Mouse (Mus musculus) G1E (cell line): ENCODE results near the gene AC124502.3.

ENCODE experiments used
- CTCF ChIP-seq: IDR thresholded peaks from 2 replicates; pipeline ENCODE4 v1.5.1; 2012; ENCODE audit warnings: low read depth, low read length, inconsistent platforms, mixed read lengths
- GATA1 ChIP-seq: IDR thresholded peaks from 2 replicates; pipeline ENCODE4 v1.6.1; 2012; ENCODE audit warnings: borderline replicate concordance, low read length, inconsistent platforms, mixed read lengths
- POLR2AphosphoS5 ChIP-seq: IDR thresholded peaks from 2 replicates; pipeline ENCODE4 v1.6.1; 2012; ENCODE audit warnings: low read depth, low read length, inconsistent platforms; ENCODE audit not compliant: insufficient replicate concordance
- TAL1 ChIP-seq: conservative IDR thresholded peaks from 2 replicates; pipeline ENCODE4 v1.6.1; 2012; ENCODE audit warnings: low read depth, low read length, inconsistent platforms, mixed read lengths

DNA sequence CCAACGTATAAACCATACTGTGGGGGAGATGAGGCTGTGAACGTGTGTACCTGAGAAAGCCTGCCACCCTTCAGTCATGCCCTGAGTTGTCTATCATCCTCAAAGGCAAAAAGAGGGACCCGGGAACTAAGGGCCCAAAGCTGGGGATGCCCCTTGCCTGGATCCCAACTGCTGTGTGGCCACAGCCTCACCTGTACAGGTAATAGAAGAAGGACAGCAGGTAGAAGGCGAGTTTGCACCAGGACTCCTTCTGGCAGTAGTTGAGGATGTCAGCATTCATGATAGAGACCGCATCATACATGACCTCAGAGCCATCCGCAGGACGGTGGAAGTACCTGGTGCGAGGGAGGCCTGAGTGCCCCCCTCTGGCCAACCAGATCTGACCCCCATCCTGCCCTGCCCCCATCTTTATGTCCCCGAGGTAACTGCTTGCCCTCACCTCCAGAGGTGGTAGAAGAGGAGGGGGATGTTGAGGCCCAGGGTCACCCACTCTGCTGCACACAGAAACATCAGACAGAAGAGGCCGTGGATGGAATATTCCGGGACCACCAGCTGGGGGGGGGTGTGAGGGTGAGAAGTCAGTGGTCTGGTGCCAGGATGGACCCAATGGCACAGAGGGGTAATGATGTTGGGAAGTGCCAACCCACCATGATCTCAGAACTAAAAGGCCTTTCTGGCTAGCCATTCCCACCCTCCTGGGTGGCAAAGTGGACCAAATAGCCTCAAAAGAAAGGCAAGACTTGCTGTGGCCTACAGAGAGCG is 55.0 kb downstream of the AC124502.3 start:
- TF ChIP-seq CTCF (no peak), POLR2AphosphoS5 (no peak), GATA1 (no peak), TAL1 (no peak)
